Mouse (Mus musculus) small intestine, adult 2 months (tissue): ENCODE measurements around the gene Qk. TPM values are rescaled to one million over a fixed set of nuclear protein-coding genes. Genes with fewer than 3 reads are reported as not detected.

Experiments used
- H3K27ac ChIP-seq: fragments of 200-500 bp; 2 replicates; pipeline ENCODE4 v1.5.1; 2012; ENCODE audit warnings: low read depth, low read length, control low read depth, inconsistent platforms; ENCODE audit not compliant: insufficient read depth
- H3K27me3 ChIP-seq: fragments of 200-500 bp; 2 replicates; pipeline ENCODE4 v1.6.1; 2012; ENCODE audit warnings: mild to moderate bottlenecking, moderate library complexity, low read length, inconsistent platforms; ENCODE audit not compliant: control insufficient read depth, insufficient read depth
- H3K36me3 ChIP-seq: fragments of 200-500 bp; 2 replicates; pipeline ENCODE4 v1.6.1; 2012; ENCODE audit warnings: mild to moderate bottlenecking, low read length, control low read depth, inconsistent platforms; ENCODE audit not compliant: control insufficient read depth, insufficient read depth
- H3K4me1 ChIP-seq: fragments of 200-500 bp; 2 replicates; pipeline ENCODE4 v1.6.1; 2012; ENCODE audit warnings: low read length, inconsistent platforms, mixed read lengths; ENCODE audit not compliant: control insufficient read depth, insufficient read depth, insufficient read length
- H3K4me3 ChIP-seq: fragments of 200-500 bp; 2 replicates; pipeline ENCODE4 v1.5.1; 2012; ENCODE audit warnings: low read depth, mild to moderate bottlenecking, control low read depth, inconsistent platforms, low read length, moderate library complexity
- CTCF ChIP-seq: fragments of 200-500 bp; IDR thresholded peaks from 2 replicates; pipeline ENCODE4 v1.5.1; 2012; ENCODE audit warnings: low read depth, mild to moderate bottlenecking, control low read depth, inconsistent platforms, low read length, moderate library complexity, mixed read lengths; ENCODE audit not compliant: insufficient replicate concordance, insufficient read length; ENCODE audit errors: extremely low read depth
- POLR2A ChIP-seq: fragments of 200-500 bp; IDR thresholded peaks from 2 replicates; pipeline ENCODE4 v1.6.1; 2012; ENCODE audit warnings: low read depth, mild to moderate bottlenecking, control low read depth, inconsistent platforms, low read length, moderate library complexity
- WGBS: fragments of 180-500 bp; shearing (Covaris S2); methylation state at CpG from one replicate; pipeline ENCODE4 v1.1.7; 2018; 5-methylcytosine and 5-hydroxymethylcytosine counted together
- polyA plus RNA-seq: library from polyadenylated mRNA; depleted of rRNA; stranded (reverse); fragments of >200 nt; gene quantifications from 2 replicates; pipeline ENCODE4 v1.2.3, GENCODE M21; 2012

Gene Qk
- polyA plus RNA-seq, 1 experiment, result 13.5 TPM

- Histone ChIP-seq H3K36me3 (no peaks in the 10 kb centered on the region), H3K4me3 (no peak overlapping the region), H3K27ac (no peak overlapping the region), H3K27me3 (no peaks in the 10 kb centered on the region), H3K4me1 (no peaks in the 10 kb centered on the region)
- WGBS, result 37% methylated on average over 4 of the region's 4 CpGs
- TF ChIP-seq POLR2A, result no peak
- TF ChIP-seq CTCF, result no peak
Observed at GRCm38 (mm10) chr17:10300968-10301795, 18.5 kb downstream of the Qk start.

- Histone ChIP-seq H3K36me3 (no peaks in the 10 kb centered on the region), H3K4me3 (no peak overlapping the region), H3K4me1 (no peaks in the 10 kb centered on the region), H3K27ac (no peak overlapping the region), H3K27me3 (no peaks in the 10 kb centered on the region)
- TF ChIP-seq POLR2A (no peak), CTCF (no peak)
- 67% methylated on average over 1 of the region's 1 CpGs for WGBS
Observed at GRCm38 (mm10) chr17:10299396-10299795, 20.3 kb downstream of the Qk start.

- Histone ChIP-seq H3K36me3 (no peaks in the 10 kb centered on the region), H3K27ac (no peak overlapping the region), H3K27me3 (no peaks in the 10 kb centered on the region), H3K4me3 (no peak overlapping the region), H3K4me1 (no peaks in the 10 kb centered on the region)
- 55% methylated on average over 2 of the region's 2 CpGs for WGBS
- TF ChIP-seq POLR2A (no peak), CTCF (no peak)
Observed at GRCm38 (mm10) chr17:10292520-10292919, 27.1 kb downstream of the Qk start.

- H3K27ac ChIP-seq, result no peak overlapping the region
- WGBS, result 79% methylated on average over 2 of the region's 2 CpGs
- TF ChIP-seq CTCF, result no peak
- TF ChIP-seq POLR2A, result no peak
- H3K4me1 ChIP-seq, result no peaks in the 10 kb centered on the region
- H3K4me3 ChIP-seq, result no peak overlapping the region
- no peaks in the 10 kb centered on the region for H3K27me3 ChIP-seq
- H3K36me3 ChIP-seq, result no peaks in the 10 kb centered on the region
Observed at GRCm38 (mm10) chr17:10284772-10285171, 34.9 kb downstream of the Qk start.

GRCm38 (mm10) chr17:10279532-10279931 is 40.1 kb downstream of the Qk start:
- H3K27ac ChIP-seq, result no peak overlapping the region
- TF ChIP-seq POLR2A, result no peak
- no peak for TF ChIP-seq CTCF
- WGBS, result 82% methylated on average over 2 of the region's 2 CpGs

GRCm38 (mm10) chr17:10269518-10269917 is 50.1 kb downstream of the Qk start:
- Histone ChIP-seq H3K27ac (no peak overlapping the region), H3K36me3 (no peaks in the 10 kb centered on the region), H3K4me1 (no peaks in the 10 kb centered on the region), H3K4me3 (no peak overlapping the region), H3K27me3 (no peaks in the 10 kb centered on the region)
- no peak for TF ChIP-seq CTCF
- no peak for TF ChIP-seq POLR2A
- WGBS, result 78% methylated on average over 3 of the region's 3 CpGs

More at GRCm38 (mm10) chr17:10279532-10279931, 40.1 kb downstream of the Qk start:
- Histone ChIP-seq H3K27me3 (no peaks in the 10 kb centered on the region), H3K4me3 (no peak overlapping the region), H3K36me3 (no peaks in the 10 kb centered on the region), H3K4me1 (no peaks in the 10 kb centered on the region)

- no peak overlapping the region for H3K27ac ChIP-seq
- no peaks in the 10 kb centered on the region for H3K4me1 ChIP-seq
- H3K27me3 ChIP-seq, result no peaks in the 10 kb centered on the region
- TF ChIP-seq POLR2A, result no peak
- TF ChIP-seq CTCF, result no peak
- no peak overlapping the region for H3K4me3 ChIP-seq
- 88% methylated on average over 1 of the region's 1 CpGs for WGBS
- H3K36me3 ChIP-seq, result no peaks in the 10 kb centered on the region
Observed at GRCm38 (mm10) chr17:10268468-10268867, 51.2 kb downstream of the Qk start.
